Mouse (Mus musculus): ENCODE measurements around the gene Gab2.

DNA sequence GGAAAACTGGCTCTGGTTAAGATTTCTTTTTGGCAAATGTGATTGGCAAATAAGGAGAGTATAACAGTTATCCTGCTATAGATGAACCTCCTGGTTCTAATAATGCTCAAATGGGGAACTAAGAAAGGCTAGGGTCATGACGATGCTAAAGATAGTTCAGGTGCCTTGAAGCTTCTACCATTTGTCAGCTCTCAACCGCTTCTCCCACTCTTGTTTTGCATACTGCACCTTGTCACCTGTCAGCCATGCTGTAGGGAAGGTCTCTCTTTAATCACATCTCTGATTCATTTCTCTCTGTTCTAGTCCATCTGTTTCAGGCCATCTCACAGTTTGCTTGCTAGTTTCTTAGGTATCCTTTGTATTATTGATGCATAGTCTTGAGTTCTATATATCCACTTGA, 142.4 kb downstream of the Gab2 start:
- TF ChIP-seq CTCF (IDR thresholded peaks at IDR 0.05; ENCODE audit: control insufficient read depth, insufficient read depth, insufficient read length) (no peak), MAX (IDR thresholded peaks at IDR 0.05) (no peak), MYOD1 (IDR thresholded peaks at IDR 0.05; ENCODE audit: control insufficient read depth, insufficient read length, low read depth) (no peak), CEBPB (IDR thresholded peaks at IDR 0.05; ENCODE audit: low read depth) (no peak), USF1 (IDR thresholded peaks at IDR 0.05; ENCODE audit: low read depth) (no peak), MYOG (IDR thresholded peaks at IDR 0.05; ENCODE audit: control insufficient read depth, extremely low read depth, insufficient read length) (no peak)

Data from C2C12 (cell line).